Mouse (Mus musculus): Measurements from ENCODE around the gene Wbp1l.
A peak's percentile ranks its signal among the peaks of the same experiment; 100 is the strongest.

Gene Wbp1l

DNA sequence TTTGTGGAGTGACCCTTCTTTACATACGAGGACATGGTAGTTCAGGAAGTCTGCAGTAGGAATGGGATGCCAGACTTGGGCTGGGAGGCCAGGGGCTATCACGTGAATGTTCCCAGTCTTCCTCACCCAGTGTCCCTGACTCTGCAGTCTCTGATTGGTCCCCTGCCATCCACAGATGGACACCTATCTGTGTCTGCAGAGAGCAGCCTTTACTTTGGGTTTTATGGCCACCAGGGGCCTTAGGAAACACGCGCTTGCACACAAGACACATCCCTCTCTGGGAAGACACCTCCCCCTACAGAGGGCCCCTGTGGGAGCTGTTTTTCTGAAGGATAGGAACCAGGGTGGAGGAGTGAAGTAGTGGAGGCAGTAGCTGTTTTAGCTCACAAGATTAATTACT lies 62.6 kb downstream of the Wbp1l start:
- no peak for DNase-seq

DNA sequence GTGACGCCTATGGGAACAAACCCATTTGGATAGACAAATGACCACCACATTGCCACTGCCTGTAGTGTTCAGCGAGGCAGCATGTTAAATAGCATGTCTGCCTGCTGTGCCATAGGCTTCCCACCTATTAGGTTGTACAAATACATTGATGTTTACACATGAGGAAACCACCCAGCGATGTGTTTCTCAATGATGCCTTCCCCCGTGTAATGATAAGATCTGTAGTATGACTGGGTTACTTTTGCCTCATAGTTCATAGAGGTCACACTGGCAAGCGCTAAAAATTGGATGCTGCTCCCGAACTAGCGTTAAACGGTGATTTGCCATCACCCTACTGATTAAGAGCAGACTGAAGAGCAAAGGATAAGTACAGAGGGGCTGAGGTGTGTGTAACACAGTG lies 63.3 kb downstream of the Wbp1l start:
- DNase-seq: no peak

DNA sequence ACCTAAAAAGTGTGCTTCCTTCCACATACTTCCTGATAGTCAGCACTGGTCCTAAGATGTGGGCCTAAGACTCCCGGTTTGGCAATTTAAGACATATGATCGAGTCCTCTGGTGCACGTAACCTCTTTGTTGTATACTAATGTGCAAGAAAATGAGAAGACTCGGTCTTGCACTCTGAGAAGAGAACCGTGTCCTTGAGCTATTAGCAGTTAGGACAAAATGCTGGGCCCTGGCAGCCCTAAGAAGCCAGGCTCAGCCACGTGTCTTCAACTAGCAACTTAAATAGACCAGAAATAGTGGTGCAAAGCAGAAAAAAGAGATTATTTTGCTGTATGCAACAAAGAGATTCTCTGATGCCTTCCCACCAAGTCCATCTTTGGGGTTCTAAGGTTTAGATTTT lies 63.9 kb downstream of the Wbp1l start:
- no peak for DNase-seq

DNA sequence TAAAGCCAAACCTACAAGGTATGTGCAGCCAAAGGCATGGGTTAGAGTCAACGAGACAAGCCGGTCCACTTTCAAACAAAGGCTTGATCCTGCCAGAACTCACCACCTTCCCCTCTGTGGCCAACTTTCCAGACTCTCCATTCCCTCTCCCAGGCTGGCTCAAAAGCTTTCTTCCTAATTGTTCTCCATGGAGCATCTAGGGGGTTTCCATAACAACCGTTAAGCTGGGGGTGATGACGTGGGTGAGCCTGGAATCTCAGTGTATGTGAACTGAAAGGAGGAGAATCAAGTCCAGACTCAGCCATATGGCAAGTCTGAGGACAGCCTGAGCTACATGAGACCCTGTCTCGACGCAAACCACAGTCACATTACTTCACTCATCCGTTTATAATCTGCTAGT lies 66.6 kb downstream of the Wbp1l start:
- no peak for DNase-seq

DNA sequence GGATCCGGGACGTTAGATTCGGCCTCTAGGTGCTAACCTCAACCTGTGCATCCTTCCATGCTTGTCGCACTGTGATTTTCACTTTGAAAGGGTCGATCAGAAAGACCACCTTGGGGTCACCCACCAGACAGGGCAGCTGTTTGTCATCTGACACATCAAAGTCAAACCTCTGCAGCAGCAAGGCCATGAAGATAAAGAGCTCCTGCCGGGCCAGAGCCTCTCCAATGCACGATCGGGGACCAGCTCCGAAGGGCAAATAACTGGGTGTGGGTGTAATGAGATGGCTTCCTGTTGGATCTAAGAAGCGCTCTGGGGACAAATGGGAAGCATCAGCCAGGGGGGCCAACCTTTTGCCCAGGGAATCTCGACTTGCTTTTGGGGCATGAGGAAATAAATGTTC lies 68.4 kb downstream of the Wbp1l start:
- no peak for DNase-seq

DNA sequence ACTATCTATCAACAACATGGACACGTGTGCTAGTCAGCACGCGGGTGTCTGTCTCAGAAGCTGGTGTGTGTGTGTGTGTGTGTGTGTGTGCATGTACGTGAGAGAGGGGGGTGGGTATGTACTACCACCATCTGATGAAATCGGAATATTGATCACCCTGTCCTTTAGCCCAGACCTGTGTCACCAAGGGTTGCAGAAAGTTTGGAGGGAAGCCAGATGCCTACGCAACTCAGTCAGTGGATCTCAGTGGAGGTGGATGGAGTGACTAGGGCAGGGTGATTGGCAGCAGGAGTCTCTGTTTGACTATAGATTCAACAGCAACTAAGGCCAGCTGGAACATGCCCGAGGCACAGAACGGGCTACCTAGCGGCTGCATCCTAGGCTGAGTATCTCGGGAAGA lies 69.4 kb downstream of the Wbp1l start:
- DNase-seq: peak; percentile 57

DNA sequence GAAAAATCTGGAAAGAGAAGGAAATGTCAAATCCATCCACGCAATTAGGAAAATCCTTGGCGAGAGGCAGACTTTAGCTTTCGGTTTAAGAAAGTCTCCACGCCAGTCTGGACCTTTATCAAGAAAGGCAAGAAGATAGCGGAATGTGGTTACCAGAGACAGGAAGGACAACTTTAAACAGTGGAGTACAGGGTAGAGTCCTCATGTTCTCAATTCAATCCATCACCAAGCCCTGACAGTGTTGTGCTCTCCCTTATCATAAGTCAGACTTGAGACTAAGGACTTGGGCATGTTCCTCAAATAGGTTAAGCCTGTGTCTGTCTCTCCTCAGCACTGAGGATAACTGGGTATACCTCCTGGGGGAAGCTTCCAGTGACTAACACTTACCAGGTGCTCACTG lies 70.9 kb downstream of the Wbp1l start:
- DNase-seq: no peak

DNA sequence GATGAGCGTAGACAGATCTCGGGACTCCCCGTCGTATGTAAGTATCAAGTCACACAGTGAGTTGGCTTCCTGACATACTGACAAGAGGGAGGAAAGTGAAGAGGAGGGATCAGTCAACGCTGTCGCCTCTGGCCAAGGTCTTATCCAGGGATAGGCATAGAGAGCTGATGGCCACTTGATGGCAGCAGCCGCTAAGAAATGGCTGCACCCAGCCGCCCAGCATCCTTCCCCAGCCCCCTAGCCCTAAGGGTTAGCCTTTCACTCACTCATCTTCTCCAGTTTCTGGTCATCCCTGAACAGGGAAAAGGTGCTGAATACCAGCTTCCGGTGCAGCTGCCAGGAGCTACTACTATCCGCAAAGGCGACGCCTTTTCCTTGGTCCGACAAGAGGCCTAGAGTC lies 71.8 kb downstream of the Wbp1l start:
- DNase-seq: peak; percentile 57

DNA sequence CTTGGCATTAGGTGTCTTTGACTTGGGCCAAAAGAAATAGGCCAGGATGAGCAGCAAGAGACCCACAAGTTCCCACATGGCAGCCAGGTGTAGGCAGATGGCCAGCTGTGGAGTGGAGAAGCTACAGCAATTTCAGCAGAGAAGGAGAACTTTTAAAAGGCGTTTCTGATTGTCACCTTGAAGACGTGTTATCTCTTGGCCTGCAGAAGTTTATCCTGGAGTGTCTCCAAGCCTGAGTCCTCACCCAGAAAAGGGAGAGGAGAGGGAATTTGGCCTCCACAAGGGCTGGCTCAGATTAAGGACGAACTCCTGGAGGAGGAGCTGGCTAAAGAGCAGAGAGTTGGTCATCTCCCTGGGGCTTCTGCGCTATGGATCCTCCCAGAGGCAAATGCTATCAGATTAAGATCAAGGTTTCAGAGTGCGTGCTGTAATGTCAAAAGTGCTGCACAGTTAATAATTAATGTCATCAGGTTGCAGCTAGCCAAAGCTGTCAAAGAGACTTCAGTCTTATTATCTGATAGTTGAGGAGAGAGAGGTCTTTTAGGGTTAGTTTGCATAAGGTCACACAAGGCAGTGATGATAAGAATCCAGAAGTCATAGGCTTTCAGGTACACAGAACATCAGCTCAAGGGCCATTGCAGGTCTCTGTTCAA lies 74.0 kb downstream of the Wbp1l start, which contains the start of gene Cyp17a1:
Gene Cyp17a1 (minus strand): TSS at position 407 of the 653 bp plus-strand sequence.
- DNase-seq: no peak

DNA sequence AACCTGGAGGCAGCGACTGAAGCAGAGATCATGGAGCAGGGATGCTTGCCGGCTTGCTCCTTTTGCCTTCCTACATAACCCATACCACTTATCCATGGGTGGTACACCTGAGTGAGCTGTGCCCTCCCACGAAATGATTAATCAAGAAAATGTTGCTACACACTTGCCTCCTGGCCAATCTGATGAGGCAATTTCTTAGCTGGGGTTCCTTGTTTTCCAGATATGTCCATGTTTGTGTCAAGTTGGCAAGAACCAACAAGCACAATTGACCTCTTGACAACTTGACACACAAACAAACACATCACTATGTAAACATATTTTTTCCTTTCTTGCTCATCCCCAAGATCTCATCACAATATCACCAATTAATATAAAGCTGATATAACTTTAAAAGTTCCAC lies 76.8 kb downstream of the Wbp1l start:
- DNase-seq: no peak

DNA sequence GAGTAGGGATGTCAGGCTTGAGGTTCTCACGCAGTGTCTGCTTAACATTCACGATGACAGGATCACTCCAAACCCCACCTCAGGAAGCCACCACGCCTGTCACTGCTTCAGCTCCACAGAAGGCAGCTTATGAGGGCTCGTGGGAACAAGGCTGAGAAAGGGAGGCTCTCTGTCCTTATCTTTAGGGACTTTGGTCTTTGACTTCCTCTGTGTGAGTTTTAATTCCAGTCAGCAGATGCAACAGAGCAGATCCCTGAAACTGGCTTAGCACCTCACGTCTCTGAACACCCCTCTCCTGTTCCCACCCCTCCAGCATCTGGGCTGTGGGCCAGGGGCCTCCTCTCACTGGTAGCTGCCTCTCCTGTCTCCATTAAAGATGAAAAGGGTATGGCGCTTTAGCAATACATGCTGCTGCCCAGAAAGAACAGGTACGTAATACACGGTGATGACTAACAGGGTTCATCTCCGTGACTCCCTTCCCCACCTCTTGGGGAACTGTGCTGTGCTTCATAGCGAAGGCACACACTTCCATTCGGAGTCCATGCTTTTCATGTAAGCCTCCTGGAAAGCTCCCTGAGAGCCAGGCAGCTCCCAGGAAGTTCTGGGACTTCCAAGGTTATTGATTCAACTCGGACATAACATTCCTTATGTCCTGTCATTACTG lies 81.0 kb downstream of the Wbp1l start:
- DNase-seq: no peak

DNA sequence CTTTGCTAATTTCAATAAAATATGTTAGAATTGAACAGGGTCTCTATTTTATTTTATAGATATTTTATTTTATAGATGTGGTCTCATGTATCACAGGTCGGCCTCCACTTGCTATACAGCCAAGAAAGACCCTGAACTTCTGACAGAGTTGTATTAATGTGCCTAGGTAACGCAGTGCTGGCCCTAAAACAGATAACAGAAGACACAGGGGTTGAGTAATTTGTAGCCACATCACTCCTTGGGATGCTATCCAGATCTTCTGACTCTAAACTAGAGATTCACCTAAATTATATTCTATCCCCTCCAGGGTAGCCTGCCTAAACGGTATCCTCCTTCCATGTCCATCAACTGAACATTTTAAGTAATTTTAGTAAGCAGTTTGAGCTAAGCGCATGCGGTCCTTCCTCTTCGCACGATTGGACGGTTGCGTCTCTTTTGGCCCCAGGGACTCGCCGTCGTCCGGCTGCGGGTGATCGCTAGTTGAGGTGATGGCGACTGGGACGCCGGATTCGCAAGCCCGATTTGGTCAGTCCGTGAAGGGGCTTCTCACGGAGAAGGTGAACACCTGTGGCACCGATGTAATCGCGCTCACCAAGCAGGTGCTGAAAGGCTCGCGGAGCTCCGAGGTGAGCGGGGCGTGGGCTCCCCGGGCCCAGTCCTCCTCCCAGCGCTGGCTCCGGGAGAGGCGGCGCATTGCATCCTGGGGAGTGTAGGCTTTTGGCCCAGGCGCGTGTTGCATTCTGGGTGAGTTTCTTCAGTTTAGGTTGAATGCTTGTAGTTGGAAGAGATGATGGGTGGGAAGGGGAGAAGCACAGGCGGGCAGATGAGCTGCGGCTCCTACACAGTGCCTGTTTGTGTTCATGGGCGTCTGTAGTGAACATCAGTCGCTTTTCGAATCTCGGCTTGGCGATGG lies 90.8 kb downstream of the Wbp1l start, which contains the start of gene Borcs7:
Gene Borcs7 (plus strand): TSS at position 447 of the 913 bp plus-strand sequence.
- peak; percentile 85 for DNase-seq

DNA sequence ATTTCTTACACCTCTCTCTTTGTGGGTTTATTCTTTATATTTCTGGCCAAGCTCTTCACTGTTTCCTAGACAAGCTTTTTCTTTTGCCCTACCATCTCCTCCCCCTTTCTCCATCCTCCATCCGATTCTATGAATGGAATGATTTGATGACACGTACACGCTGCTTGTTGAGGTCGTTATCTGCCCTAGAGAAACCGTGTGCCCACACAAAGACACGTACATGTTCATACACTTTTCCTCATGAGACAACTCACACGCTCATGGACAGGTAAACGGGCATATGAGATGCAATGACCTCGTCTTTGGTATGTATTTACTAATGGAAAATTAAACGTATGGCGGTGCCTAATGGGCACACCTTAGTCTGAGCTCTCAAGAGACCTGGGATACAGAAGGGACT lies 91.5 kb downstream of the Wbp1l start:
- DNase-seq: no peak

DNA sequence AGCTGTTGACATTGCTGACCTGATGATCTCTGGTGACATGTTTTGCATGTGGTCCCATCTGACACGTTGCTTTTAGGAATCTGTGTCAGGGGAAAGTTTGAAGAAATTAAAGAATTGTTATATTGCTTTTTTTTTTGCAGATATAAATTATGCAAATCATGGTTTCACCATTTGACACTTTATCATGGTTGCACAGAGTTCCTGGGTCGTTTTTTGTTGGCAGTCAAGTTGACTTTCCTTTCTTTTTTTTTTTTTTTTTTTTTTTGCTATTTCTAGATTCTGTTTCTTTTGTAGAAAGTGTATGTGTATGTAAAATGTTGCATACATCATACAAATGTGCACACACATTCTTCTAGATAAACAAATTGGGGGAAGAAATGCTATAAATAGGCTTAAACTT lies 92.2 kb downstream of the Wbp1l start:
- DNase-seq: no peak

DNA sequence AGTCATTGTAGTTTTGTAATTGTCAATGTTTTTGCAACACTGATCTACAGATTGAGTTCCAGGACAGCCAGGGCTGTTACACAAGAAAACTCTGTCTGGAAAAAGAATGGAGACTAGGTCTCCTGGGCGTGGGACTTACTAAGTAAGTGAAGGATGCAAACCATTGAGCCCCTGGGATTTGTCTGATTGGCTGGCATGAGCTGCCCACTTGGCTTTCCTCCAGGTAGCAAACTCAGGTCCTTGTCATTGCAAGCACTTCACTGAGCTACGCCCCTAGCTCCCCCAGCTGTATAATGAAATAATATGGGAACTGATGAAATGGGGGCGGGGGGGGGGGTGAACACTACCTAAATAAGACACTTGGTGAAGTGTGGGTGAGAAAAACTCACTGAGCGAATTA lies 94.3 kb downstream of the Wbp1l start:
- no peak for DNase-seq

DNA sequence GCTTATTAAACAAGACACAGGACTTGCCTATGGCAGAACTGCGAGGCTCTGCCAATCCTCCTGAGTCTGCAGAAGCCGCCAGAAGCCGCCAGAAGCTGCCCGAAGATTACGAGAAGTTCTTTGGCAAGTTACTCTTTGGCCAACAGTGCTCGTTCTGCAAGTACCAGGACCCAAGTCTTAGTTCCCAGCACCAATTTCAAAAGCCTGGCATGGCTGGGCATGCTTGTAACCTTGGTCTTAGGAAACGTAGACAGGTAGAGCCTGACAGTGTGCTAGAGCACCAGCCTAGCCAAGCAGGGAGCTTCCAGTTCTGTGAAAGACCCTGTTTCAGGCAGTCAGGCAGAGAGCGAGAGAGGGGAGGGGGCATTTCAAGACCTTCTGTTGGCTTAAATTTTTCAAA lies 97.6 kb downstream of the Wbp1l start:
- no peak for DNase-seq

DNA sequence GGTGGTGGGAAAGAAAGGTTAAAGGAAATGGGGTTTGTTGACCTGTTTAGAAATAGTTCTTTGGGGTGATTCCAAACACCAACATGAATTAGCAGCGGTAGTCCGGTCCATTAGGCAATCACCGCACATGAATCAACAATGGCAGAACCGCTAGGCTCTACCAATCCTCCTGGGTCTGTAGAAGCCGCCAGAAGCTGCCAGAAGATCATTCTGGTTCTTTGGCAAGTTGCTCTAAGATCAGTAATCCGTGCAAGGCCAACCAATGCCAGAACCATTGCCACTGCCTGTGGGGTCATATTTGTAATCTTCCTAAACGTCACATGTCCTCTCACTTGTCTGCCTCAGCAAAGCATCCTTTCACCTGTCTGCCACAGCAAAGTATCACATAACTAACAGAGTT lies 98.1 kb downstream of the Wbp1l start:
- DNase-seq: no peak

DNA sequence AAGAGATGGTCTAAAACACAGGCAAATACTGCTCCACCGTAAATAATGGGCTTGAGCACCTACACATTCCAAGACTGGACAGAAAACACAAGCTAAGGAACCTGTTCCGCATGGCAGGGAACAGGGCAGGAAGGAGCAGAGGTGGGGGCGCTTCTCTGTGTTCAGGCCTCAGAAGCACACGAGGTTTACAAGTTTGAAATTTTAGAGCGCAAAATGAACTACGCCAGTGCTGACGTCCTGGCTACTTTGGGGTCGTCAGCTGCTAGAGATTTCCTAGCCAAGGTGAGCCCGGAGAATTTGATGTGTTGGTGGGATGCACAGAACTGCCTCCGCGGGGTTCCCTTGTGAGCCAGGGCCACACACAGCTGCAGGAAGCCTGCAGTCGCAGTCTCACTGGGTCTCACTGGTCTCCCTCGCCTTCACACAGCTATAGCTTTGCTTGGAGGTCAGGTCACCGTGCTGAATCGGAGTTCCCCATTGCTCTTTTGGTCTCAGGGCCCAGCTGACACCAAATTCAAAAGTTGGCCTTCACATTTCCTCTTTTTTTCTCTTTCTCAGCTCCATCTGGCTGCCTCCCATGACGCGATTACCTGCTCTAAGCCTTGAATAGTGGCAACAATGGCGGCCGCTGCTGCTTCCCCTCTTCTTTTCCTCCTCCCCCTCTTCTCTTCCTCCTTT lies 99.1 kb downstream of the Wbp1l start:
- no peak for DNase-seq

DNA sequence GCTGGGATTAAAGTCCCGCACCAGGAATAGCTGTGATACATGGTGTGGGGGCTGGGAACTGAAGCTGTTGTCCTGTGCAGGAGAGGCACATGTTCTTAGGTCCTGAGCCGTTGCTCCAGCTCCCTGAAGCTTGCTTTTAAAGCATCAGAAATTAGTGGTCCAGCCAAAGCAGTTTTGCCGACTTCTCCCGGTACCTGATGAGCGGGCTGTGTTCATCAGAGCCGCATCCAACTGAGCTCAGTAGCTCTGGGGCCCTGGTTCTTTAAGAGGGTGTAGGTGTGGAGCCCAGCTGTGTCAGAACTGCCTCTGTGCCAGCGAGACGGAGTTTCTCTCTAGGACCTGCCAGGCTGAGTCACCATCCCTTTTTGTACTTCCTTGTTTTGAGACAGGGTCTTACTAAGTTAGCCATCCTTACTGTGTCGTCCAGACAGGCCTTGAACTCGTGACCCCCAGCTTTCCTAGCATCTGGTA lies 100.2 kb downstream of the Wbp1l start:
- DNase-seq: no peak

DNA sequence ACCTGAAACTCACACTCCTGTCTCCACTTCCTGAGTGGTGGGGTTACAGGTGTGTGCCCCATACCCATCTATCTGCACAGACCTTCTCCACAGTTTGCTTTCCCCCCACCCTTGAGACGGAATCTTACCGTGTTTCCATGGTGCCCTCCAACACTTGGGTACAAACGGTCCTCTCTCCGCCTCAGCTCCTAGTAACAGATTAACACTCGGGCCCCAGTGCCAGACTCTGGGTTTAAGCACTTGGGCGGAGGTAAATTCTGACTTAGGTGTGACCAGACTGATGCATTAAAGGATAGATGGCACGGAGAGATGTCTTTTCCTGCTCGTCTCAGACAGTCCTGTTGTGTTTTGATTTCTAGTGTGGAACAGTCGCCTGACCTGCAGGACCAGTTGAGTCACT lies 102.3 kb downstream of the Wbp1l start:
- no peak for DNase-seq

DNA sequence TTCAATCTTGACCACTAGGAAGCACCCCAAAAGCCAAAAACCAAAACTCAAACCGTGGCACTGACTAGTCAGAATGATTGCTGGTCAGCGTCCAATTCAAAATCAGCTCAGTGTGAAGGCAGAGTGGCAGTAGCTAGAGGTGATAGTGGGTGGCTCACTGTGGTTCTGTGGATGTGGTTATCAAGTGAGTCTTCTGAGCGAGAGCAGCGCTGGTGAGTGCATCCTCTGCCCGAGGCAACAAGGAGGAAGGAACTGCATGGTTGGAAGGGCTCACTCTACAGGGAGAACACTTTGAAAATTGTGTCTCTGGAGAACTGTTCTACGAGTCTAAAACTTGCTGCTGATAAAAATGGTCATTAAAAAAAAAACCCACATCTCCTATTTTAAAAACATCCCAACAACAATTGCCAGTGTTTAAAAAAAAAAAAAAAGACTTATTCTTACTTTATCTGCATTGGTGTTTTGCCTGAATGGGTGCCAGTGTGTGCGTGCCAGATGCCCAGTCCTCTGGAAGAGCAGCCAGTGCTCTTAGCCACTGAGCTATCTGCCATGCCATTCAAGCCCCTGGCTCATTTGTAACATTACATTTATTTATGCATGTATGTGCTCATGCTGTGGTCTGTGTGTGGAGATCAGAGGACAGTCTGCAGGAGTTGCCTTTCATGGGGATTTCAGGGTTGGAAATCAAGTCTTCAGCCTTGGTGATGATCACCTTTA lies 107.1 kb downstream of the Wbp1l start:
- peak; percentile 14 for DNase-seq
